Mouse (Mus musculus) urinary bladder, postnatal 14 days (tissue): Measurements from ENCODE around the gene Gm2042.
"Not testable (repeated sequence)": the region's sequence is repeated elsewhere in the genome, so short reads cannot be mapped to it uniquely, and the experiment has no call there.

Source experiments
- DNase-seq: peaks from one replicate; pipeline ENCODE4 v3.0.0; 2021; ENCODE audit warnings: low spot score

Gene Gm2042

GRCm38 (mm10) chr12:87953780-87954179, at the start of gene Gm2042:
Gene Gm2042 (plus strand): TSS chr12:87954080.
- DNase-seq: not testable (repeated sequence)

DNA sequence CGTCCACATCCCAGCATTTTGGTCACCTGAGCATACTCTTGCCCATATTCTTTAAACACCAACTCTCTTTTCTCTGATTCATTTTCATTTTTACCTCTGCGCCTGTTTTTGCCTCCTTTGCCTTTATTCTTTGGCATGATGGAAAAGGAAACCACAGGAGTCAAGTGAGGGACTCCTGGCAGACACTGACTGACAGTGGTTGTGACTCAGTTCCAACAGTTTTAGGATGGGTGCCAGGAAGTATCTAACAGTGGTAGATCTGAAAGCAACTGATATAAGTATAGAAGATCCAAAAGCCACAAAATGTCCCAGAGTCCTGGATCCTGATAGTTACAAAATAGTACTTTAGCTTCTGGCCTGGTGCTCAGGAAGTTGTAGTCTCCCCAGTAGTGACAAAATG, 34.2 kb upstream of the Gm2042 start, which contains the start of gene Gm2035:
Gene Gm2035 (minus strand): TSS at position 137 of the 400 bp plus-strand sequence.
- DNase-seq: not testable (repeated sequence)

GRCm38 (mm10) chr12:87984000-87984399, 30.1 kb downstream of the Gm2042 start:
- DNase-seq: not testable (repeated sequence)

GRCm38 (mm10) chr12:88004118-88004517, 50.2 kb downstream of the Gm2042 start:
- not testable (repeated sequence) for DNase-seq
